Mouse (Mus musculus) thymus, adult 2 months (tissue): ENCODE measurements around the gene Lef1.
A peak's percentile ranks its signal among the peaks of the same experiment; 100 is the strongest.

Source experiments
- CTCF ChIP-seq: fragments of 200-500 bp; IDR thresholded peaks from 2 replicates; pipeline ENCODE4 v1.5.1; 2012; ENCODE audit warnings: mild to moderate bottlenecking, control low read depth, low read length, moderate library complexity, borderline replicate concordance; ENCODE audit not compliant: control insufficient read depth, poor library complexity, insufficient read depth; ENCODE audit errors: extremely low read depth
- POLR2A ChIP-seq: fragments of 200-500 bp; IDR thresholded peaks from 2 replicates; pipeline ENCODE4 v1.6.1; 2012; ENCODE audit warnings: mild to moderate bottlenecking, low read length, control low read depth, moderate library complexity; ENCODE audit not compliant: control insufficient read depth, poor library complexity, insufficient read depth; ENCODE audit errors: extremely low read depth

GRCm38 (mm10) chr3:131156377-131156776 is 46.1 kb downstream of the Lef1 start:
- peak; percentile 40; the same call in 1 of the 2 replicates for TF ChIP-seq POLR2A
- TF ChIP-seq CTCF, result peak; percentile 45; the same call in 1 of the 2 replicates
